Mouse (Mus musculus): ENCODE measurements around the gene Cox17. TPM values are rescaled to one million over a fixed set of nuclear protein-coding genes. Genes with fewer than 3 reads are reported as not detected.

Gene Cox17
- polyA plus RNA-seq (2016; fragmentation: Nextera tagmentation; extraction: Ambion mirVana) = 142 and 146 TPM in 2 replicates

DNA sequence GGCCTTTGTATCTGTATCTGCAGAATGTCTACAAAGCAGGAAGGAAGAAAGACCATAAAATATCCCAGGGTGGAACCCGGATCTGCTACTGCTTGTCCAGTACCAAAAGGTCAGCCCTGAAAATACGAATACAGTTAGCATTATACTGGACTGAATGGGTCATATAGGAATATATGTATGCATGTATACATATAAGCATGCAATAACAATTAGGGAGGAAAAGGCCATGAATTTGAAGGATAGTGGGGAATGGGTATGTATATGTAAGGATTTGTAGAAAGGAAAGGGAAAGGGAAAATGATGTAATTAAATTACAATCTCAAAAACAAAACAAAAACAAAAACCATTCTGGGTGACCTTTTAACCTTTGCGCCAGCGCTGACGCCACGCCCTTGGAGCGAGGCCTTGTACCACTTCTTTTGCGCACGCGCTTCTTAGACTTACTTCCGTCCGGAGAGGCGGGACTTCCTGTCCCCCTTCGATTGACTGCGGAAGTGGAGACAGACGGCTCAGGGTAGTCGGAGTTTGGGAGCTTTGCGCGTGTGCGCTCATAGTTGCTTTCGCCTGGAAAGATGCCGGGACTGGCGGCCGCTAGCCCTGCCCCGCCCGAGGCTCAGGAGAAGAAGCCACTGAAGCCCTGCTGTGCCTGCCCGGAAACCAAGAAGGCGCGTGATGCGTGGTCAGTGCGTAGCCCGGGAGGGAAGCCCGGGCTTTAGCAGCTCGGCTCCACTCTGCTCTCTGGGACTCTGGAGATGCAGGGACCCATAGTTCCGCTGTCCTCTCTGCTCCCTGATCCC, at the start of gene Cox17, which contains the start of gene Gm21987:
Gene Cox17 (plus strand): TSS at position 463 of the 797 bp plus-strand sequence.
Gene Gm21987 (plus strand): TSS at position 512 of the 797 bp plus-strand sequence.
- Histone ChIP-seq H3K27me3 (ENCODE audit: insufficient read depth, poor library complexity, severe bottlenecking) (no peaks in the 10 kb centered on the region), H3K9me3 (no peaks in the 10 kb centered on the region), H3K36me3 (peaks cover 28% of the 10 kb centered on the region), H3K4me1 (replicated peaks) (peaks cover 20% of the 10 kb centered on the region), H3K4me3 (peak within 1 kb of the TSS; percentile 94), H3K27ac (peak within 1 kb of the TSS; percentile 91)
- DNase-seq (ENCODE audit: low spot score) = peak; percentile 92
- 3% methylated on average over 35 of the region's 35 CpGs for WGBS

DNA sequence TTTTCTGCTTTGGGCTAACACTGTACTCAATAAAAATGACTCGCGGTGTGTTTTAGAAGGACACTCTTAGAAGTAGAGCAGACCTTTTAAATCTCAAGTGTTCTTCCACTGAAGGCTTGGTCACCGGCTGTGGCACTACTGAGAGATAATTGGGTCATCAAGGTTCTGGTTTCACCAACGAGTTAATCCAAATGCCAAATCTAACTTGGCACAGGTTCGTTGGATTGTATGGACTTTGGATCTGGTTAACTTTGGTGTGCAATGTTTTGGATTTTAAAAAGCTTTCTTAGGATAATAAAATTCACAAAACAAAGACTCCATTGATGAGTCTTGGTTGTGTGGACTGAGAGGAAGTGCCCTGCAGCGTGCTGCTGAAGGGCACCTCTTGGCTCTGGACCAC, 48.4 kb upstream of the Cox17 start:
- Histone ChIP-seq H3K27me3 (ENCODE audit: insufficient read depth, poor library complexity, severe bottlenecking) (no peaks in the 10 kb centered on the region), H3K4me3 (no peak overlapping the region), H3K27ac (no peak overlapping the region), H3K36me3 (no peaks in the 10 kb centered on the region), H3K9me3 (no peaks in the 10 kb centered on the region), H3K4me1 (replicated peaks) (0 out of 2 replicates have a peak, but pooled peaks cover 2% of the 10 kb centered on the region)
- 86% methylated on average over 6 of the region's 6 CpGs for WGBS
- DNase-seq (ENCODE audit: low spot score) = no peak

- Histone ChIP-seq H3K36me3 (no peaks in the 10 kb centered on the region), H3K4me1 (replicated peaks) (peaks cover 18% of the 10 kb centered on the region), H3K27me3 (ENCODE audit: insufficient read depth, poor library complexity, severe bottlenecking) (no peaks in the 10 kb centered on the region), H3K4me3 (no peak overlapping the region), H3K9me3 (no peaks in the 10 kb centered on the region), H3K27ac (no peak overlapping the region)
- 92% methylated on average over 13 of the region's 13 CpGs for WGBS
- DNase-seq (ENCODE audit: low spot score) = no peak
These were observed 44.4 kb upstream of the Cox17 start for GRCm38 (mm10) chr16:38302367-38302766.

DNA sequence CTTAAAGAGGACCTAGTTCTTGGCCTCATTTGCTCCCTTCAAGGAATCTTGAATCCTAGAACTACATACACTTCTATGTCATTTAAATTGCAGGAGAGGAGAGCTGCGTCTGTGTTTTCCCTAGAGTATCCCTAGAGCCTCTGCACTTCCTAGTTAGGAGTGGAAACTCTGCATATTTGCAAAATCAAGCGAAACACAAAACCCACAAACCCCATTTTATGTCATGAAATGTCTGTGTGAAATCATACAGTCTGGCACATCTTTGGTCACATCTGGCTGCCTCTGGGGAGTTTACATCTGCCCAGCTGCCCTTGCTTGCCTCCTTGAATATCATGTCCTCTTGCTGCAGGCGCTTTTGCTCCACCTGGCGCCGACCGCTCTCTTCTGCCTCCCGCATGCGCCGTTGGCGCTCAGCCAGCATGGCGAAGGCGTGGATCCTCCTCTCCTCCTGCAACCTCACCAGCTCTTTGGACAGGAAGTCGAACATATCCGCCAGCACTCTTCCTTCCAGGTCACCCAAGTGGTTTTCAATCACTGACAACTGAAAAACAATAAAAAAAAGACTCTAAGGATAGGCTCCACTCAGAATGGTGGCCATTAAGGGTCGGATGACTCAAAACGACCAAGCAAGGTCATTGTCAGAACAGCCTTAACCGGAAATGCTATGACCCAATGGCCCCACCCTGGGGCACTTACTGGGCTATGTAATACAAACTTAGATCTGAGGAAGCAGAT, 42.2 kb upstream of the Cox17 start:
- Histone ChIP-seq H3K27ac (no peak overlapping the region), H3K4me1 (replicated peaks) (peaks cover 27% of the 10 kb centered on the region), H3K4me3 (no peak overlapping the region), H3K36me3 (no peaks in the 10 kb centered on the region), H3K27me3 (ENCODE audit: insufficient read depth, poor library complexity, severe bottlenecking) (no peaks in the 10 kb centered on the region), H3K9me3 (no peaks in the 10 kb centered on the region)
- WGBS = 81% methylated on average over 17 of the region's 17 CpGs
- no peak for DNase-seq (ENCODE audit: low spot score)

GRCm38 (mm10) chr16:38306571-38307220, 40.1 kb upstream of the Cox17 start:
- no peak overlapping the region for H3K4me3 ChIP-seq
- H3K4me1 ChIP-seq (replicated peaks) = peaks cover 25% of the 10 kb centered on the region
- no peaks in the 10 kb centered on the region for H3K27me3 ChIP-seq (ENCODE audit: insufficient read depth, poor library complexity, severe bottlenecking)
- WGBS = 46% methylated on average over 18 of the region's 18 CpGs
- peak overlapping the region; percentile 53; the same call in 1 of the 2 replicates for H3K27ac ChIP-seq
- no peaks in the 10 kb centered on the region for H3K9me3 ChIP-seq
- DNase-seq (ENCODE audit: low spot score) = peak; percentile 42
- no peaks in the 10 kb centered on the region for H3K36me3 ChIP-seq

- no peaks in the 10 kb centered on the region for H3K36me3 ChIP-seq
- H3K27me3 ChIP-seq (ENCODE audit: insufficient read depth, poor library complexity, severe bottlenecking) = no peaks in the 10 kb centered on the region
- H3K27ac ChIP-seq = no peak overlapping the region
- peaks cover 25% of the 10 kb centered on the region for H3K4me1 ChIP-seq (replicated peaks)
- DNase-seq (ENCODE audit: low spot score) = no peak
- H3K4me3 ChIP-seq = no peak overlapping the region
- no peaks in the 10 kb centered on the region for H3K9me3 ChIP-seq
- WGBS = 44% methylated on average over 5 of the region's 5 CpGs
These were observed 39.6 kb upstream of the Cox17 start for GRCm38 (mm10) chr16:38307221-38307605.

- no peak overlapping the region for H3K27ac ChIP-seq
- 59% methylated on average over 7 of the region's 7 CpGs for WGBS
These were observed 39.1 kb upstream of the Cox17 start for GRCm38 (mm10) chr16:38307651-38308050.

GRCm38 (mm10) chr16:38308195-38308594, 38.6 kb upstream of the Cox17 start:
- Histone ChIP-seq H3K9me3 (no peaks in the 10 kb centered on the region), H3K27ac (no peak overlapping the region), H3K36me3 (no peaks in the 10 kb centered on the region), H3K27me3 (ENCODE audit: insufficient read depth, poor library complexity, severe bottlenecking) (no peaks in the 10 kb centered on the region), H3K4me1 (replicated peaks) (peaks cover 25% of the 10 kb centered on the region), H3K4me3 (no peak overlapping the region)
- WGBS = 80% methylated on average over 11 of the region's 11 CpGs
- no peak for DNase-seq (ENCODE audit: low spot score)

More at GRCm38 (mm10) chr16:38307651-38308050, 39.1 kb upstream of the Cox17 start:
- Histone ChIP-seq H3K4me3 (no peak overlapping the region), H3K9me3 (no peaks in the 10 kb centered on the region), H3K4me1 (replicated peaks) (peaks cover 25% of the 10 kb centered on the region), H3K27me3 (ENCODE audit: insufficient read depth, poor library complexity, severe bottlenecking) (no peaks in the 10 kb centered on the region), H3K36me3 (no peaks in the 10 kb centered on the region)
- DNase-seq (ENCODE audit: low spot score) = no peak

DNA sequence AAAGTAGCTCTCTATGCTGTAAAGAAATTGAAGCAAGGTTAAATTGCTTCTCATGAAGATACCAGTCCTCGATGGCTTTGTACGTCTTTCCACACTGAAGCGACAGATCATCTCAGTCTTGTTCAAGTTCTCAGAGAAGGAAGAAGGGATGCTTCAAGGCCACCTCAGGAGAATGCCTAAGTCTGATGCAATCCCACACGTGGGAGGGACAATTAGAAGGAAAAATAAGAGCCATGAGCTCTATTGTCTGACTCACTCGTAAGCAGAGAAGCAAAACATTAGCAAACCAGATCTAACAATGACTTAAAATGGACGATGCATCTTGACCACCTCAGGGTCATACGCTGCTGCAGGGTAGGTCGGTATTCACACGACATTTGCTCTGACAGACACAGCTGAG, 28.3 kb upstream of the Cox17 start:
- WGBS = 80% methylated on average over 9 of the region's 9 CpGs
- Histone ChIP-seq H3K4me3 (no peak overlapping the region), H3K27ac (no peak overlapping the region), H3K9me3 (no peaks in the 10 kb centered on the region), H3K4me1 (replicated peaks) (no peaks in the 10 kb centered on the region), H3K36me3 (no peaks in the 10 kb centered on the region), H3K27me3 (ENCODE audit: insufficient read depth, poor library complexity, severe bottlenecking) (no peaks in the 10 kb centered on the region)
- DNase-seq (ENCODE audit: low spot score) = no peak

- Histone ChIP-seq H3K27me3 (ENCODE audit: insufficient read depth, poor library complexity, severe bottlenecking) (no peaks in the 10 kb centered on the region), H3K36me3 (no peaks in the 10 kb centered on the region), H3K27ac (no peak overlapping the region), H3K9me3 (no peaks in the 10 kb centered on the region), H3K4me1 (replicated peaks) (no peaks in the 10 kb centered on the region), H3K4me3 (no peak overlapping the region)
- WGBS = 93% methylated on average over 4 of the region's 4 CpGs
- DNase-seq (ENCODE audit: low spot score) = no peak
These were observed 27.7 kb upstream of the Cox17 start for GRCm38 (mm10) chr16:38319087-38319486.

DNA sequence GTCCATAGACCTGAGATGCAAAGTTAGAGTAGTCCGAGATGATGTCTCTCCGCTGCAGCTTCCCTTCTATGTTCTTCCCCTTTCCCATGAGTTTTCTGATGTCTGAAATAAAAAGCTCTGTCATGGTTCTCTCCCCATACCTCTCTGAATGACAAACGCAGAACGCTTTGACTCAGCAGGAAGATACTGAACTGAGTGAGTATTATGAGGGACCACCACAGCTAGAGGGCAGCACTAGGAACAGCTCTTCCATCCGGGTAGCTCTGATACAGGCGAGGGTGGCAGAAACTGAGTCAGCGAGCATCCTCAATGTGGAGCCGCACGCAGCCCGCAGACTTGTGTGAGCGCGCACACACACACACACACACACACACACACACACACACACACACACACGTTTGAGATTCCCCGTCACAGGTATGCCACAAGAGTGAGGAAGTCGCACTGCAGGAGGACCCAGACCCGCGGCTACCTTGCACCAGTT, 25.3 kb upstream of the Cox17 start:
- Histone ChIP-seq H3K9me3 (no peaks in the 10 kb centered on the region), H3K27me3 (ENCODE audit: insufficient read depth, poor library complexity, severe bottlenecking) (no peaks in the 10 kb centered on the region), H3K27ac (no peak overlapping the region), H3K4me3 (peak overlapping the region; percentile 34; the same call in 1 of the 2 replicates), H3K4me1 (replicated peaks) (no peaks in the 10 kb centered on the region), H3K36me3 (no peaks in the 10 kb centered on the region)
- peak; percentile 63 for DNase-seq (ENCODE audit: low spot score)
- 35% methylated on average over 17 of the region's 17 CpGs for WGBS

GRCm38 (mm10) chr16:38324311-38324710, 22.5 kb upstream of the Cox17 start:
- Histone ChIP-seq H3K36me3 (no peaks in the 10 kb centered on the region), H3K4me3 (no peak overlapping the region), H3K4me1 (replicated peaks) (no peaks in the 10 kb centered on the region), H3K27me3 (ENCODE audit: insufficient read depth, poor library complexity, severe bottlenecking) (no peaks in the 10 kb centered on the region), H3K27ac (no peak overlapping the region), H3K9me3 (no peaks in the 10 kb centered on the region)
- no peak for DNase-seq (ENCODE audit: low spot score)
- 91% methylated on average over 15 of the region's 15 CpGs for WGBS
